30 mouse cellular contexts compared by ENCODE assay signal in genomic region chr9:62385062-62385461, GRCm38 (mm10). TPM values are rescaled to one million over a fixed set of nuclear protein-coding genes. Genes with fewer than 3 reads are reported as not detected.
DNase-seq lines count a peak whose midpoint lies in the region; ATAC-seq and TF ChIP-seq lines count a peak whose summit lies in the region.
"Had no signal": no experiment of that assay in that cellular context is flagged by ENCODE, and none has a peak within 500 bp of the region (broad histone marks: within the 10 kb centered on the region; RNA-seq: fewer than 3 reads in every experiment).

No protein-coding gene starts in this region.

- no peaks in the 10 kb centered on the region for H3K9me3 ChIP-seq in G1E (replicated peaks)
- no peaks in the 10 kb centered on the region for H3K9me3 ChIP-seq in liver, embryonic 13.5 days (replicated peaks)
- H3K9me3 ChIP-seq: embryonic facial prominence, embryonic 10.5 days; embryonic facial prominence, embryonic 15.5 days; forebrain, embryonic 12.5 days; heart, embryonic 13.5 days; hindbrain, embryonic 10.5 days; hindbrain, embryonic 15.5 days; limb, embryonic 13.5 days; neural tube, embryonic 15.5 days had no signal

- intact Hi-C loops in left cerebral cortex, postnatal 25 days (cut with DNase I) = no loop called here

- H3K27me3 ChIP-seq in G1E (ENCODE audit: insufficient read depth, low read length) = no peaks in the 10 kb centered on the region
- no peaks in the 10 kb centered on the region for H3K27me3 ChIP-seq in liver, embryonic 13.5 days
- H3K27me3 ChIP-seq: embryonic facial prominence, embryonic 15.5 days; forebrain, embryonic 12.5 days; heart, embryonic 13.5 days; hindbrain, embryonic 15.5 days; limb, embryonic 13.5 days; neural tube, embryonic 15.5 days had no signal

- 14% methylated on average over 6 of the region's 6 CpGs for WGBS in liver, embryonic 13.5 days (ENCODE audit: insufficient replicate concordance)

- H3K9ac ChIP-seq in liver, embryonic 13.5 days = no peak overlapping the region
- H3K9ac ChIP-seq: embryonic facial prominence, embryonic 15.5 days; forebrain, embryonic 12.5 days; forebrain, postnatal 0 days; heart, embryonic 13.5 days; hindbrain, embryonic 15.5 days; limb, embryonic 13.5 days; lung, embryonic 14.5 days; neural tube, embryonic 15.5 days had no signal

- H3K27ac ChIP-seq in liver, embryonic 13.5 days = no peak overlapping the region
- H3K27ac ChIP-seq: embryonic facial prominence, embryonic 10.5 days; embryonic facial prominence, embryonic 15.5 days; forebrain, embryonic 12.5 days; heart, embryonic 13.5 days; hindbrain, embryonic 10.5 days; hindbrain, embryonic 15.5 days; limb, embryonic 13.5 days; neural tube, embryonic 15.5 days had no signal

- peaks cover 23% of the 10 kb centered on the region for H3K36me3 ChIP-seq in G1E (replicated peaks)
- H3K36me3 ChIP-seq in liver, embryonic 13.5 days = peaks cover 4% of the 10 kb centered on the region

- no peak for TF ChIP-seq CTCF in G1E (IDR thresholded peaks at IDR 0.05; ENCODE audit: low read depth, low read length)

- peak; percentile 32 for ATAC-seq in G1E (ENCODE audit: extremely low read depth, insufficient number of reproducible peaks, low FRiP score, poor library complexity, severe bottlenecking)
- ATAC-seq in liver, embryonic 13.5 days (ENCODE audit: low read depth) = peak; percentile 91
- ATAC-seq in megakaryocyte progenitor cell, adult 5-6 weeks (replicated peaks; ENCODE audit: poor library complexity) = peak; percentile 95
- ATAC-seq: forebrain, postnatal 0 days; inflammation-experienced regulatory T-cells, adult 6 months had no signal

- DNase-seq in G1E (ENCODE audit: low spot score) = no peak
- peak; percentile 59 for DNase-seq in c-Kit-positive CD71-positive TER-119-positive erythroid progenitor cells, embryonic 14.5 days (ENCODE audit: low spot score)
- DNase-seq in liver, embryonic 13.5 days = peak; percentile 36
- DNase-seq in left cerebral cortex, postnatal 25 days (ENCODE audit: low spot score in 2 of 2) = no peak
- DNase-seq in lung, postnatal 10 days = no peak
- DNase-seq in right cerebral cortex, postnatal 14 days = no peak
- DNase-seq: adrenal gland, postnatal 25 days; cerebellum, adult 2 months; cerebellum, postnatal 14 days; forebrain, postnatal 0 days; gastrocnemius, postnatal 10 days; heart, postnatal 10 days; kidney, adult 11 months; kidney, postnatal 14 days; layer of hippocampus, adult 9-11 months; lung, embryonic 14.5 days; lung, postnatal 36 days; midbrain, embryonic 14.5 days; spleen, adult 18-20 months; thymus, adult 2 months had no signal

- peaks cover 63% of the 10 kb centered on the region for H3K4me1 ChIP-seq in G1E (ENCODE audit: insufficient read depth, low read depth, low read length)
- peaks cover 35% of the 10 kb centered on the region for H3K4me1 ChIP-seq in liver, embryonic 13.5 days (replicated peaks)
- H3K4me1 ChIP-seq: limb, embryonic 13.5 days had no signal

- H3K4me2 ChIP-seq in liver, embryonic 13.5 days = no peak overlapping the region
- H3K4me2 ChIP-seq: embryonic facial prominence, embryonic 15.5 days; forebrain, embryonic 12.5 days; heart, embryonic 13.5 days; hindbrain, embryonic 15.5 days; limb, embryonic 13.5 days; lung, embryonic 14.5 days; neural tube, embryonic 15.5 days had no signal

- no peak overlapping the region for H3K4me3 ChIP-seq in G1E (ENCODE audit: low read depth, low read length)
- H3K4me3 ChIP-seq in liver, embryonic 13.5 days (replicated peaks) = no peak overlapping the region
- H3K4me3 ChIP-seq: embryonic facial prominence, embryonic 10.5 days; embryonic facial prominence, embryonic 15.5 days; forebrain, embryonic 12.5 days; heart, embryonic 13.5 days; hindbrain, embryonic 10.5 days; hindbrain, embryonic 15.5 days; limb, embryonic 13.5 days; neural tube, embryonic 15.5 days had no signal

RNA-seq across cellular contexts. Expression of gene Anp32a, which starts 44.0 kb away (rescaled TPM):
- total RNA-seq in G1E (2014; fragmentation: Nextera tagmentation) = 565 and 646 TPM in 2 replicates
- 481 and 765 TPM in 2 replicates for total RNA-seq in G1E (2017)
- 246 and 734 TPM in 2 replicates for polyA plus RNA-seq in G1E (2012)
- polyA plus RNA-seq in liver, embryonic 13.5 days (2015; fragmentation: Nextera tagmentation; extraction: Ambion mirVana) = 102 and 117 TPM in 2 replicates
- 308 and 417 TPM in 2 replicates for total RNA-seq in megakaryocyte progenitor cell, adult 5-6 weeks (2015)
- 646 and 851 TPM in 2 replicates for total RNA-seq in megakaryocyte progenitor cell, adult 5-6 weeks (2017)
- 100 to 1,000 TPM; 270 to 271 TPM for total RNA-seq in left cerebral cortex, postnatal 25 days (2021)

Comparison
In these comparisons a context has a peak if more than half of its experiments do, and no peak if none do; other contexts are left out.
1. ATAC-seq: peak in every context shown above with its lines; median percentile 95 in megakaryocyte progenitor cell, adult 5-6 weeks; 91 in liver, embryonic 13.5 days; 32 in G1E.
2. DNase-seq: peak in c-Kit-positive CD71-positive TER-119-positive erythroid progenitor cells, embryonic 14.5 days (single experiment) and liver, embryonic 13.5 days (single experiment); none in G1E (single experiment), left cerebral cortex, postnatal 25 days (0 of 2), lung, postnatal 10 days (single experiment) and right cerebral cortex, postnatal 14 days (single experiment).